Mouse (Mus musculus): ENCODE data around the gene Vps45. TPM values are rescaled to one million over a fixed set of nuclear protein-coding genes. Genes with fewer than 3 reads are reported as not detected.
"Not testable (repeated sequence)": the region's sequence is repeated elsewhere in the genome, so short reads cannot be mapped to it uniquely, and the experiment has no call there.

The Vps45 gene
- total and polyA plus RNA-seq, 2 experiments, result 2.1 to 10.7 TPM

DNA sequence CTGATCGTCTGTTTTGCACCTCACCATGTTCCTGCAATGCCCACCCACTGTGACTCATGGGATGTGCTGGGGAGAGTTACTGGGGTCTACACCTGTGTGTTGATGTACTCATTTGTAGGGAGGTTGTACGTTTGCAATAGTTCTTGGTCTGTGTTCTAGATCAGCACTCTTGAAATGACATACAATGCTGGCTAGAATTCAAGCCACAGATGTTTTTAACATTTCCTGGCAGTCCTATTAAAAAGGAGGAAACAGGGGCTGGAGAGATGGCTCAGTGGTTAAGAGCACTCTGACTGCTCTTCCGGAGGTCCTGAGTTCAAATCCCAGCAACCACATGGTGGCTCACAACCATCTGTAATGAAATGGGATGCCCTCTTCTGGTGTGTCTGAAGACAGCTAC lies 104.7 kb downstream of the Vps45 start:
- H3K4me3 ChIP-seq (ENCODE audit: insufficient read depth, low read depth, low read length), result no peak overlapping the region
- H3K79me2 ChIP-seq (ENCODE audit: control insufficient read depth, insufficient read depth, low read length), result no peaks in the 10 kb centered on the region
- H3K27me3 ChIP-seq (ENCODE audit: control insufficient read depth, insufficient read depth, low read length), result no peaks in the 10 kb centered on the region
- H3K9ac ChIP-seq (ENCODE audit: low read depth, low read length), result no peak overlapping the region
- no peaks in the 10 kb centered on the region for H3K36me3 ChIP-seq (ENCODE audit: control insufficient read depth, insufficient read depth, low read length)
- H3K27ac ChIP-seq (replicated peaks; ENCODE audit: insufficient read depth, low read depth, low read length), result no peak overlapping the region
- TF ChIP-seq CTCF (IDR thresholded peaks at IDR 0.05; ENCODE audit: low read depth, low read length), result no peak
- TF ChIP-seq POLR2A (IDR thresholded peaks at IDR 0.05; ENCODE audit: extremely low read depth, insufficient read depth, low read length), result no peak
- DNase-seq (ENCODE audit: extremely low read depth, low read depth, low spot score), result no peak
- H3K4me1 ChIP-seq (ENCODE audit: control insufficient read depth, insufficient read depth, low read length), result peaks cover 3% of the 10 kb centered on the region; the same call in 1 of the 2 replicates
- 89% methylated on average over 3 of the region's 3 CpGs for WGBS

DNA sequence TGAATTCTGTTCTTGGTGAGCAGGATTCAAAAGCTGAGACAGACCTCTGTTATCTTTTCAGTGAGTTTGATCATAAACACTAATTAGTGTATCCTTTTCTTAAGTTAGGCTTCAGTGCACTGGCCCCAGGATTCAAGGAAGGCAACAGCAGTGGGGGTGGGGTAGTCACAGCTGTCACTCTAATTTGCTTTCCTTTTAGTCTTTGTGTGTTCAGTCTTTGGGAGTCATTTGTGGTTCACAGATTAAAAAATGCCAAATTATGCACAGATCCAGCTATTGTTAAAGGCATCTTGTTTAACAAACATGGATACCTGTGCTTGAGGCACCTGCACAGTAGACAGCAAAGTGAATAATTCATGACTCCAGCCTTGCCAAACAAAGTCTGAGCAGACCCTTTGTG lies 105.2 kb downstream of the Vps45 start:
- Histone ChIP-seq H3K9ac (ENCODE audit: low read depth, low read length) (no peak overlapping the region), H3K36me3 (ENCODE audit: control insufficient read depth, insufficient read depth, low read length) (no peaks in the 10 kb centered on the region), H3K79me2 (ENCODE audit: control insufficient read depth, insufficient read depth, low read length) (no peaks in the 10 kb centered on the region), H3K4me1 (ENCODE audit: control insufficient read depth, insufficient read depth, low read length) (peaks cover 3% of the 10 kb centered on the region; the same call in 1 of the 2 replicates), H3K27me3 (ENCODE audit: control insufficient read depth, insufficient read depth, low read length) (no peaks in the 10 kb centered on the region), H3K27ac (replicated peaks; ENCODE audit: insufficient read depth, low read depth, low read length) (no peak overlapping the region), H3K4me3 (ENCODE audit: insufficient read depth, low read depth, low read length) (no peak overlapping the region)
- TF ChIP-seq CTCF (IDR thresholded peaks at IDR 0.05; ENCODE audit: low read depth, low read length) (no peak), POLR2A (IDR thresholded peaks at IDR 0.05; ENCODE audit: extremely low read depth, insufficient read depth, low read length) (no peak)
- no peak for DNase-seq (ENCODE audit: extremely low read depth, low read depth, low spot score)

DNA sequence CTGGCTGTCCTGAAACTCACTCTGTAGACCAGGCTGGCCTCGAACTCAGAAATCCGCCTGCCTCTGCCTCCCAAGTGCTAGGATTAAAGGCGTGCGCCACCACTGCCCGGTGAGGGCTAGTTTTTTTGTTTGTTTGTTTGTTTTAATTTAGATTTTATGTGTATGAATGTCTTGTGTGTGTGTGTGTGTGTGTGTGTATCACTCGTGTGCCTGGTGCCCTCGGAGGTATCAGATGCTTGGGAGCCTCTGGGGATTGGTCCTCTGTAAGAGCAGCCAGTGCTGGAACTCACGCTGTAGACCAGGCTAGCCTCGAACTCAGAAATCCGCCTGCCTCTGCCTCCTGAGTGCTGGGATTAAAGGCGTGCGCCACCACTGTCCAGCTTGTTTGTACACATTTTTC lies 106.7 kb downstream of the Vps45 start:
- H3K4me1 ChIP-seq (ENCODE audit: control insufficient read depth, insufficient read depth, low read length); H3K9ac ChIP-seq (ENCODE audit: low read depth, low read length); H3K36me3 ChIP-seq (ENCODE audit: control insufficient read depth, insufficient read depth, low read length); DNase-seq (ENCODE audit: extremely low read depth, low read depth, low spot score); H3K27me3 ChIP-seq (ENCODE audit: control insufficient read depth, insufficient read depth, low read length); H3K79me2 ChIP-seq (ENCODE audit: control insufficient read depth, insufficient read depth, low read length): not testable (repeated sequence)
- peak overlapping the region; percentile 33 for H3K27ac ChIP-seq (replicated peaks; ENCODE audit: insufficient read depth, low read depth, low read length)
- WGBS, result 66% methylated on average over 12 of the region's 12 CpGs
- peak overlapping the region; percentile 68; the same call in 1 of the 2 replicates for H3K4me3 ChIP-seq (ENCODE audit: insufficient read depth, low read depth, low read length)

DNA sequence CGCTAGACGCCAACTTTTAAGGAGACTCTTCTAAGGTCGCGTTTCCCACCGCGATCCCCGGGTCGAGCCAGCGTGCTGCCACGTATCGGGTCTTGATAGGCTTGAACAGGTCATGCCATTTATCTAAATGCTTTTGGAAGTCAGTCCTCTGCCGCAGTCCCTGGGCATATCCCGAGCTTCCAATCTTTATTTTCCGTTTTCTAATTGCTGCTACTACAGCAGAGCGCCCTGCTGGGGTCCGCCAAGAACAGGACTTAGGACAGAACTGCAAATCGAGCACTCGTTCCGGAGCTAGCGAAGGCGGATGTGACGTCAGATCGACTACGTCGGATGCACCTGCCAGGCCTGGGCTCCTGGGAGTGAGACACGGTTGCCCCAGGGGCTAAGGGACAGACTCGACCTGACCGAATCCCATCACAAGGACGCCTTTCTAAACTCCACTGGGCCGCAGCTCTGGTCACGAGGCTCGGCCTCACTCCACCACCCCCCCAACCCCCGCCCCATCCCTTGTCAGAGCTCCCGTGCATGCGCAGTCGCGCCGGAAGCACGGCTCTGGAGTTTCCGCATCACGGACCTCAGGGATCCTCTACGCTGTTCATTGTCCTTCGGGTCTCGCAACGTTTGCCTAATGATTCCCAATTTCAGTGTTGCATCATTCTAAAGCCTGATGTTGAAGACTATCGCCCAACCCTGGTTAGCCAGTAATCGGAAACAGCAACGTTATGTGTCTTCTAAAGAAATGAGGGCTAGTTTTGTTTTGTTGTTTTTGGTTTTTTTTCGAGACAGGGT lies 107.3 kb downstream of the Vps45 start:
- peak; percentile 89 for DNase-seq (ENCODE audit: extremely low read depth, low read depth, low spot score)
- Histone ChIP-seq H3K27ac (replicated peaks; ENCODE audit: insufficient read depth, low read depth, low read length) (peak overlapping the region; percentile 87), H3K4me3 (ENCODE audit: insufficient read depth, low read depth, low read length) (peak overlapping the region; percentile 68), H3K36me3 (ENCODE audit: control insufficient read depth, insufficient read depth, low read length) (no peaks in the 10 kb centered on the region), H3K79me2 (ENCODE audit: control insufficient read depth, insufficient read depth, low read length) (no peaks in the 10 kb centered on the region), H3K27me3 (ENCODE audit: control insufficient read depth, insufficient read depth, low read length) (no peaks in the 10 kb centered on the region), H3K9ac (ENCODE audit: low read depth, low read length) (peak overlapping the region; percentile 73), H3K4me1 (ENCODE audit: control insufficient read depth, insufficient read depth, low read length) (peaks cover 3% of the 10 kb centered on the region; the same call in 1 of the 2 replicates)
- WGBS, result under 1% methylated on average over 49 of the region's 49 CpGs
- no peak for TF ChIP-seq CTCF (IDR thresholded peaks at IDR 0.05; ENCODE audit: low read depth, low read length)
- TF ChIP-seq POLR2A (IDR thresholded peaks at IDR 0.05; ENCODE audit: extremely low read depth, insufficient read depth, low read length), result peak; percentile 40; the same call in 1 of the 2 replicates

Other genes with a start within 250 kb of the Vps45 start
- gene Rprd2, start 239.6 kb downstream of the Vps45 start, total RNA-seq (2014; rRNA removed), result 7.6 and 9.3 TPM in 2 replicates
- 5.1 and 7.9 TPM in 2 replicates for gene Rprd2, start 239.6 kb downstream of the Vps45 start, polyA plus RNA-seq (2012; rRNA removed)
- gene Prpf3, start 202.6 kb downstream of the Vps45 start, total RNA-seq (2014; rRNA removed), result 6.5 and 7.8 TPM in 2 replicates
- gene Prpf3, start 202.6 kb downstream of the Vps45 start, polyA plus RNA-seq (2012; rRNA removed), result 4.1 and 7.4 TPM in 2 replicates
- gene Mrps21, start 186.9 kb downstream of the Vps45 start, total RNA-seq (2014; rRNA removed), result 137 and 205 TPM in 2 replicates
- gene Mrps21, start 186.9 kb downstream of the Vps45 start, polyA plus RNA-seq (2012; rRNA removed), result 39.6 and 49.3 TPM in 2 replicates
- 9.2 and 19.5 TPM in 2 replicates for gene Ciart, start 176.2 kb downstream of the Vps45 start, total RNA-seq (2014; rRNA removed)
- gene Ciart, start 176.2 kb downstream of the Vps45 start, polyA plus RNA-seq (2012; rRNA removed), result 1.4 and 1.7 TPM in 2 replicates
- 3.7 and 5.3 TPM in 2 replicates for gene BC028528, start 166.5 kb downstream of the Vps45 start, total RNA-seq (2014; rRNA removed)
- 0.72 and 0.98 TPM in 2 replicates for gene BC028528, start 166.5 kb downstream of the Vps45 start, polyA plus RNA-seq (2012; rRNA removed)
- 36.2 and 43.2 TPM in 2 replicates for gene Aph1a, start 164.5 kb downstream of the Vps45 start, total RNA-seq (2014; rRNA removed)
- 181 and 255 TPM in 2 replicates for gene Aph1a, start 164.5 kb downstream of the Vps45 start, polyA plus RNA-seq (2012; rRNA removed)
- 24.5 and 35.6 TPM in 2 replicates for gene Car14, start 153.8 kb downstream of the Vps45 start, total RNA-seq (2014; rRNA removed)
- gene Car14, start 153.8 kb downstream of the Vps45 start, polyA plus RNA-seq (2012; rRNA removed), result 47.9 and 56.8 TPM in 2 replicates
- gene Anp32e, start 129.2 kb downstream of the Vps45 start, total RNA-seq (2014; rRNA removed), result 8.5 and 11.7 TPM in 2 replicates
- gene Anp32e, start 129.2 kb downstream of the Vps45 start, polyA plus RNA-seq (2012; rRNA removed), result 3.7 and 3.8 TPM in 2 replicates
- 5.2 and 6.8 TPM in 2 replicates for gene Plekho1, start 62.5 kb downstream of the Vps45 start, total RNA-seq (2014; rRNA removed)
- gene Plekho1, start 62.5 kb downstream of the Vps45 start, polyA plus RNA-seq (2012; rRNA removed), result 4.6 and 8.0 TPM in 2 replicates
- gene Otud7b, start 46.1 kb upstream of the Vps45 start, total RNA-seq (2014; rRNA removed), result 8.9 and 11.9 TPM in 2 replicates
- gene Otud7b, start 46.1 kb upstream of the Vps45 start, polyA plus RNA-seq (2012; rRNA removed), result 5.9 and 6.8 TPM in 2 replicates
- gene Mtmr11, start 103.5 kb upstream of the Vps45 start, total RNA-seq (2014; rRNA removed), result 1.2 and 1.4 TPM in 2 replicates
- 1.1 and 2.8 TPM in 2 replicates for gene Mtmr11, start 103.5 kb upstream of the Vps45 start, polyA plus RNA-seq (2012; rRNA removed)
- gene Sf3b4, start 113.9 kb upstream of the Vps45 start, total RNA-seq (2014; rRNA removed), result 2.7 and 5.2 TPM in 2 replicates
- 23.5 and 29.7 TPM in 2 replicates for gene Sf3b4, start 113.9 kb upstream of the Vps45 start, polyA plus RNA-seq (2012; rRNA removed)
- under 0.01 and 0.07 TPM in 2 replicates for gene Sv2a, start 122.7 kb upstream of the Vps45 start, total RNA-seq (2014; rRNA removed)
- gene Sv2a, start 122.7 kb upstream of the Vps45 start, polyA plus RNA-seq (2012; rRNA removed), result 0.04 and 0.66 TPM in 2 replicates
- gene Bola1, start 161.2 kb upstream of the Vps45 start, total RNA-seq (2014; rRNA removed), result 68.7 and 74.7 TPM in 2 replicates
- 44.0 and 56.0 TPM in 2 replicates for gene Bola1, start 161.2 kb upstream of the Vps45 start, polyA plus RNA-seq (2012; rRNA removed)
- 8.9 TPM in 2 replicates for gene Hist2h2ab, start 161.4 kb upstream of the Vps45 start, total RNA-seq (2014; rRNA removed)
- gene Hist2h2ab, start 161.4 kb upstream of the Vps45 start, polyA plus RNA-seq (2012; rRNA removed), result 0.81 TPM in 1 of 2 replicates, not detected in the other
- 99.7 and 113 TPM in 2 replicates for gene Hist2h2ac, start 162.4 kb upstream of the Vps45 start, total RNA-seq (2014; rRNA removed)
- gene Hist2h2ac, start 162.4 kb upstream of the Vps45 start, polyA plus RNA-seq (2012; rRNA removed), result 1.6 and 2.9 TPM in 2 replicates
- gene Hist2h2be, start 162.7 kb upstream of the Vps45 start, total RNA-seq (2014; rRNA removed), result 2.9 TPM in 2 replicates
- 1.4 and 1.9 TPM in 2 replicates for gene Hist2h2be, start 162.7 kb upstream of the Vps45 start, polyA plus RNA-seq (2012; rRNA removed)
- 3.5 and 8.3 TPM in 2 replicates for gene Hist2h3c2, start 180.7 kb upstream of the Vps45 start, total RNA-seq (2014; rRNA removed)
- 8.6 and 22.4 TPM in 2 replicates for gene Hist2h3c2, start 180.7 kb upstream of the Vps45 start, polyA plus RNA-seq (2012; rRNA removed)
- gene Hist2h2aa2, start 181.8 kb upstream of the Vps45 start, total RNA-seq (2014; rRNA removed), result 663 and 777 TPM in 2 replicates
- gene Hist2h2aa2, start 181.8 kb upstream of the Vps45 start, polyA plus RNA-seq (2012; rRNA removed), result 385 and 570 TPM in 2 replicates
- 230 and 263 TPM in 2 replicates for gene Hist2h2aa1, start 187.0 kb upstream of the Vps45 start, total RNA-seq (2014; rRNA removed)
- 428 and 563 TPM in 2 replicates for gene Hist2h2aa1, start 187.0 kb upstream of the Vps45 start, polyA plus RNA-seq (2012; rRNA removed)
- not detected in 2 replicates for gene Hist2h3c1, start 188.2 kb upstream of the Vps45 start, total RNA-seq (2014; rRNA removed)
- not detected in 2 replicates for gene Hist2h3c1, start 188.2 kb upstream of the Vps45 start, polyA plus RNA-seq (2012; rRNA removed)
- 6.0 and 6.6 TPM in 2 replicates for gene Hist2h4, start 204.8 kb upstream of the Vps45 start, total RNA-seq (2014; rRNA removed)
- gene Hist2h4, start 204.8 kb upstream of the Vps45 start, polyA plus RNA-seq (2012; rRNA removed), result 0.75 and 1.5 TPM in 2 replicates
- 29.2 and 49.8 TPM in 2 replicates for gene Hist2h3b, start 210.2 kb upstream of the Vps45 start, total RNA-seq (2014; rRNA removed)
- gene Hist2h3b, start 210.2 kb upstream of the Vps45 start, polyA plus RNA-seq (2012; rRNA removed), result 5.7 and 5.8 TPM in 2 replicates
- gene Hist2h2bb, start 211.3 kb upstream of the Vps45 start, total RNA-seq (2014; rRNA removed), result 30.4 and 30.7 TPM in 2 replicates
- gene Hist2h2bb, start 211.3 kb upstream of the Vps45 start, polyA plus RNA-seq (2012; rRNA removed), result not detected in 2 replicates
- 3.2 and 3.7 TPM in 2 replicates for gene Fcgr1, start 235.5 kb upstream of the Vps45 start, total RNA-seq (2014; rRNA removed)
- 0.97 and 2.2 TPM in 2 replicates for gene Fcgr1, start 235.5 kb upstream of the Vps45 start, polyA plus RNA-seq (2012; rRNA removed)